Mouse (Mus musculus) adrenal gland, postnatal 14 days (tissue): ENCODE measurements at regions not wholly inside any gene's neighbourhood (a gene's known extent, or its start where the extent isn't known, plus 50 kb on each side); places are given as distances from the start of the nearest gene placed in this dataset.
A peak's percentile ranks its signal among the peaks of the same experiment; 100 is the strongest.
"Not testable (repeated sequence)": the region's sequence is repeated elsewhere in the genome, so short reads cannot be mapped to it uniquely, and the experiment has no call there.

Experiments used
- DNase-seq: peaks from one replicate; pipeline ENCODE4 v3.0.0; 2021; ENCODE audit warnings: mixed read lengths

- not testable (repeated sequence) for DNase-seq
Measured at GRCm38 (mm10) chr17:6489926-6490564, 60.1 kb downstream of the Dynlt1b start.

DNA sequence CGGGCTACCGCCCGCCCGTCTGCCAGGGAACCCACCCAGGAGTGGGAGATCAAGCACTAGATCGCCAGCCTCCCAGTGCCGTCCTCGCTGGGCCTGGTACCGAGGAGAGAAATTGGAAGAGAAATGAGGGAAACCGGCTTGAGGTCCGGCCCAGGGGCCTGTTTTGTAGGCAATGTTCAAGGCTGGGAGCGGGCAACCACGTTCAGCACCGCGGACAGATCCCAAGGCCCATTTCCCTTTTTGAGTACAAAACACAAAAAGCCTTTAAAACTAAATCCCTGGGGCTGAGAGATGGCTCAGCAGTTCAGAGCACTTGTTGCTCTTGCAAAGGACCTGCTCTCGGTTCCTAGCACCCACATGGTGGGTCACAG is 60.6 kb downstream of the Dynlt1b start:
- not testable (repeated sequence) for DNase-seq

DNA sequence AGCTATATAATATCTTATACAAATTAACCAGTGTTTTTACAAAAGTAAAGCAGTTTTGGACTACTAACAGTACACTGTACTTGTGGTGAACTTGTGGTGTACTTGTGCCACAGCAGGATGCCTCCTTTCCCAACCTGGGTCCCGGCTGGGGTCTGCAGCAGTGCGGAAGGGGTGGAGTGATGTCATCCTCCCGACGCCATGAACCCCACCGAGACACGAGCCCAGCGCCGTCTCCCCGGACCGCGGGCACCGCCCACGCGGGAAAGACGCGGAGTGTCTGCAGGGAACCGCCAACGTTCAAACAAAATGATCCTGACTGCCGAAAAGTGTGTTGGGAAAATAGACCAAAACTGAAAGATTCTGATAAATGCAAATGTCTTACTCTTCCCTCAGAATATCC is 62.6 kb downstream of the Dynlt1b start:
- peak; percentile 46 for DNase-seq

GRCm38 (mm10) chr17:6492950-6493349 is 63.0 kb downstream of the Dynlt1b start:
- peak; percentile 85 for DNase-seq

GRCm38 (mm10) chr17:6496491-6496890 is 66.6 kb downstream of the Dynlt1b start:
- DNase-seq = not testable (repeated sequence)

GRCm38 (mm10) chr17:6502676-6503075 is 72.8 kb downstream of the Dynlt1b start:
- not testable (repeated sequence) for DNase-seq

DNA sequence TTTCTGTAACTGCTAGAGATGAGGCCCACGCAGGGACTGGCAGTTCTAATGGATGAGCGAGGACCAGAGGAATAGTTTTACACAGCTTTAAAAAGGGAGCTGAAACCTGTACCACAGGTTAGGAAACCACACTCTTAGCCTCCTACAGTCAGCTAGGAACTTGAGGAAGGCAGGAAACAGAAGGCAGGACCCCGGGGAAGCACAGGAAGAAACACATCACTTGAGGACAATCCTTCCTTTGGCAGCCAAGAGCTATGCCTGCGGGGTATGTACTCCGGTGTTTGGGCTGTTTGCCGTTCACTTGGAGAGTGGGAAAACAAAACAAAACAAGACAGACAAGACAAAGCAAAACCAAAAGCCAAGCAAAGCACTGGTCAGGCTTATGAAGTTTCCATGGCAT is 76.0 kb downstream of the Dynlt1b start:
- not testable (repeated sequence) for DNase-seq

DNA sequence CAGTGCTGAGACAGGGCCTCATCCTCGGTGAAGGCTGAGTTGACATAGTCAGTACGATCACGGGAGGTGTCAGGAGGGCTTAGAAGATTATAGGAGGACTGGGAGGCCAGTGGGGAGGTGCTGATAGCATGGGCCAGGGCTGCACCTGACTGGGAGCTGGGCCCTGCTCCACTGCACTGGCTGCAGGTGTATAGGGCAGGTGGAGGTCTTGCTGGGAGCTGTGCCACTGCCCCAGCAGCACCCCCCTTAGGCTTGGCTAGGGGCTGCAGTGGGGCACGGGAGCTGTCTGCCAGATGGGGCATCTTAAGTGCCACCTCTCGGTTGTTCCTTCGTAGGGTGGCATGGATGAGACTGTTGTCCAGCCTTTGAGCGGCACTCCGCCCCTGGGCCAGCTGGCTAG is 85.2 kb downstream of the Dynlt1b start:
- DNase-seq = not testable (repeated sequence)

DNA sequence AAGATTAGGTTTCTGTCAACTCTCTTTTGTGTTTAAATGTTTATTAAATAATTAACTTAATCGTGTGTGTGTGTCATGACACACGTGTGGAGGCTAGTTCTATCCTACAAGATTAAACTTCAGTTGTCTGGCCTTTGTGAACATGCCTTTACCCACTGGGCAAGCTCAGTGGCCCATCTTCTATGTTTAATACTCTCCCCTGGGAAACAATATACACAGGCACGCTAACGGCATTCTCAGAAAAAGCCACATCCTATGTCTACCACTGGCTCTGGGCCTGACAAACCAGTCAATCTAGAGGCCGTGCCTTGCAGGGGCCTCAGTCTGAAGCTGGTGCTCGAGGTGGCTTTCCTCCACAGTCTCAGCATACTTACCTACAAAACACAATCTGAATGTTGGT is 82.4 kb upstream of the Dynlt1c start:
- DNase-seq = not testable (repeated sequence)

GRCm38 (mm10) chr17:6520001-6520400 is 81.5 kb upstream of the Dynlt1c start:
- not testable (repeated sequence) for DNase-seq

DNA sequence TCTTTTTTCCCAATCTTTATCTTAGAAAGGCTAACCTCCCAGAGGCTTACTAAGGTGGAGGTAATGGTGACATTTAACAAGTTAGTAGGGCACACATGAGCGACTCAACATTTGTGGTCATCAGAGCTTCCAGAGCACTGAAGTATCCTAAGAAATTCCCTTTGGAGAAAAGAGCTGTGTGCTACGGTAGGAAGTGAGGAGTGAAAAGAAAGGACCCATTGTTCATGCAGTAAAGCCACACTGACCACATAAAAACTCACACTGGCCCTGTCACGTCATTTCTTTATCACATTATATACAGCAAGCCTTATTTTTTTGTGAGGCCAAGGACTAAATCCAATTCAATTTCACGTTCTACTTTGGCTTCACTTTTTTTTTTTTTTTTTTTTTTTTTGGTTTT is 80.7 kb upstream of the Dynlt1c start:
- not testable (repeated sequence) for DNase-seq

- DNase-seq = not testable (repeated sequence)
Measured at GRCm38 (mm10) chr17:6522185-6522584, 79.3 kb upstream of the Dynlt1c start.

GRCm38 (mm10) chr17:6538723-6539122 is 62.7 kb upstream of the Dynlt1c start:
- DNase-seq = not testable (repeated sequence)

- DNase-seq = not testable (repeated sequence)
Measured at GRCm38 (mm10) chr17:6547064-6547760, 54.3 kb upstream of the Dynlt1c start.

- DNase-seq = not testable (repeated sequence)
Measured at GRCm38 (mm10) chr17:6547937-6548336, 53.5 kb upstream of the Dynlt1c start.
